Mouse (Mus musculus) liver, postnatal 0 days (tissue): ENCODE data around the gene Zbtb45. TPM values are rescaled to one million over a fixed set of nuclear protein-coding genes. Genes with fewer than 3 reads are reported as not detected.

ENCODE experiments used
- ATAC-seq: fragments of 200-750 bp; cut with Nextera tagmentation; 2 replicates; pipeline ENCODE4 v1.8.0; 2017; ENCODE audit warnings: mild to moderate bottlenecking, moderate library complexity
- DNase-seq: peaks from one replicate; pipeline ENCODE4 v3.0.0-alpha.2; 2016
- H3K27ac ChIP-seq: fragments of 300-500 bp; sonication (generic); 2 replicates; pipeline ENCODE4 v1.5.1; 2014; ENCODE audit warnings: antibody characterized with exemption, moderate library complexity, mild to moderate bottlenecking, low read depth
- H3K27me3 ChIP-seq: fragments of 300-500 bp; sonication (generic); 2 replicates; pipeline ENCODE4 v1.6.1; 2014; ENCODE audit warnings: low read length, control low read depth, mixed read lengths; ENCODE audit not compliant: insufficient read depth
- H3K36me3 ChIP-seq: fragments of 300-500 bp; sonication (generic); replicated peaks from 2 replicates; pipeline ENCODE4 v1.6.1; 2014; ENCODE audit warnings: mild to moderate bottlenecking, control low read depth, low read length, moderate library complexity, mixed read lengths; ENCODE audit not compliant: insufficient read depth
- H3K4me1 ChIP-seq: fragments of 300-500 bp; sonication (generic); 2 replicates; pipeline ENCODE4 v1.6.1; 2014; ENCODE audit warnings: antibody characterized with exemption, mild to moderate bottlenecking, control low read depth; ENCODE audit not compliant: insufficient read depth
- H3K4me2 ChIP-seq: fragments of 300-500 bp; sonication (generic); 2 replicates; pipeline ENCODE4 v1.6.1; 2014; ENCODE audit warnings: low read depth, mild to moderate bottlenecking, low read length, moderate library complexity, mixed read lengths
- H3K4me3 ChIP-seq: fragments of 300-500 bp; sonication (generic); 2 replicates; pipeline ENCODE4 v1.5.1; 2014; ENCODE audit warnings: low read depth, low read length
- H3K9ac ChIP-seq: fragments of 300-500 bp; sonication (generic); replicated peaks from 2 replicates; pipeline ENCODE4 v1.6.1; 2014; ENCODE audit warnings: mild to moderate bottlenecking, moderate library complexity
- H3K9me3 ChIP-seq: fragments of 300-500 bp; sonication (generic); 2 replicates; pipeline ENCODE4 v1.6.1; 2016; ENCODE audit warnings: mild to moderate bottlenecking, control low read depth, low read length, mixed read lengths
- CTCF ChIP-seq: sonication (generic); IDR thresholded peaks from 2 replicates; pipeline ENCODE4 v1.5.1; 2016; ENCODE audit warnings: antibody characterized with exemption, low read depth
- EP300 ChIP-seq: IDR thresholded peaks from 2 replicates; pipeline ENCODE4 v1.6.1; 2016; ENCODE audit warnings: antibody characterized with exemption, low read depth, mild to moderate bottlenecking
- WGBS: fragments of 180-500 bp; shearing (Covaris S2); extraction: QIAGEN DNeasy Blood & Tissue Kit; methylation state at CpG from one replicate; pipeline ENCODE4 v1.1.7; 2014; ENCODE audit not compliant: insufficient replicate concordance; 5-methylcytosine and 5-hydroxymethylcytosine counted together
- polyA plus RNA-seq: library from polyadenylated mRNA; unstranded; fragments of >200 nt; fragmentation: Nextera tagmentation; extraction: Ambion mirVana; gene quantifications from 2 replicates; pipeline ENCODE4 v1.2.1, GENCODE M21; 2015

Zbtb45 gene
- polyA plus RNA-seq, 1 experiment from 2014 or later: 7.2 TPM

DNA sequence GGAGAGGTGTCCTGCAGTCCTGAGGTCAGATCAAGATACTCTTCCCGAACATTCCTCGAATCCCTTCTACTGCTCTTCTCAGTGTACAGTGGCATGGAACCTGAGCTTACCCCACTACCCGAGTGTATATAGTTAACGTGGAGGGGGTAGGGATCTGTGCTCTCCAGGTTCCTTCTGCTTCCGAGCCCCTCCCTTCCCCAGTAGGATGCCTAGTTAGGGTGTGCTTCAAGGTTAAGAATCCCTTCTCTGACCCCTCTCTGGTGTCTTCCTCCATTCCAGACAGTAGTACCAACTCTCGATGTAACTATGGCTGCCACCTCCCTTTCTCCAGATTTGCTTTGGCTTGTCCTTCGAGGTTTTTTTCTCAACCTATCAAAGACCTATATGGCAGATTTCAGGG is 29.5 kb downstream of the Zbtb45 start:
- no peak overlapping the region for H3K4me2 ChIP-seq
- TF ChIP-seq EP300 (no peak), CTCF (no peak)
- H3K27me3 ChIP-seq: no peaks in the 10 kb centered on the region
- ATAC-seq: no peak
- 0 out of 2 replicates have a peak overlapping the region, but pooled peaks have one; percentile 89 for H3K27ac ChIP-seq
- no peak overlapping the region for H3K4me3 ChIP-seq
- no peak overlapping the region for H3K9ac ChIP-seq
- 84% methylated on average over 7 of the region's 7 CpGs for WGBS
- DNase-seq: no peak
- peaks cover 21% of the 10 kb centered on the region for H3K4me1 ChIP-seq
- H3K36me3 ChIP-seq: no peaks in the 10 kb centered on the region
- no peaks in the 10 kb centered on the region for H3K9me3 ChIP-seq

- TF ChIP-seq CTCF: no peak
- H3K4me2 ChIP-seq: no peak overlapping the region
- no peak for DNase-seq
- no peak overlapping the region for H3K9ac ChIP-seq
- no peaks in the 10 kb centered on the region for H3K36me3 ChIP-seq
- WGBS: 72% methylated on average over 6 of the region's 6 CpGs
- peaks cover 21% of the 10 kb centered on the region for H3K4me1 ChIP-seq
- no peaks in the 10 kb centered on the region for H3K27me3 ChIP-seq
- no peak overlapping the region for H3K4me3 ChIP-seq
- peak overlapping the region; percentile 89 for H3K27ac ChIP-seq
- no peaks in the 10 kb centered on the region for H3K9me3 ChIP-seq
- no peak for ATAC-seq
These were observed 30.1 kb downstream of the Zbtb45 start for GRCm38 (mm10) chr7:12979776-12980175.

- peak overlapping the region; percentile 89 for H3K27ac ChIP-seq
- no peak for DNase-seq
These were observed 30.7 kb downstream of the Zbtb45 start for GRCm38 (mm10) chr7:12978931-12979722.

GRCm38 (mm10) chr7:12977682-12978389 is 32.0 kb downstream of the Zbtb45 start, which contains the start of gene Zfp446:
Zfp446 (plus strand) TSS chr7:12977848.
- Histone ChIP-seq H3K4me2 (peak within 1 kb of the TSS; percentile 91), H3K4me3 (peak within 1 kb of the TSS; percentile 72), H3K9ac (peak within 1 kb of the TSS; percentile 74), H3K4me1 (peaks cover 21% of the 10 kb centered on the region), H3K36me3 (no peaks in the 10 kb centered on the region), H3K27me3 (no peaks in the 10 kb centered on the region), H3K9me3 (no peaks in the 10 kb centered on the region), H3K27ac (peak within 1 kb of the TSS; percentile 89)
- DNase-seq (peak; percentile 98), ATAC-seq (peak; percentile 99)
- WGBS: 1% methylated on average over 45 of the region's 49 CpGs
- TF ChIP-seq CTCF: no peak
- TF ChIP-seq EP300: peak; percentile 19; the same call in 1 of the 2 replicates

More at GRCm38 (mm10) chr7:12978931-12979722, 30.7 kb downstream of the Zbtb45 start:
- H3K4me1 ChIP-seq: peaks cover 21% of the 10 kb centered on the region
- H3K9ac ChIP-seq: peak overlapping the region; percentile 74
- WGBS: 74% methylated on average over 18 of the region's 18 CpGs
- TF ChIP-seq EP300 (no peak), CTCF (no peak)
- no peaks in the 10 kb centered on the region for H3K36me3 ChIP-seq
- H3K27me3 ChIP-seq: no peaks in the 10 kb centered on the region
- H3K4me3 ChIP-seq: peak overlapping the region; percentile 72
- H3K9me3 ChIP-seq: no peaks in the 10 kb centered on the region
- H3K4me2 ChIP-seq: peak overlapping the region; percentile 91
- no peak for ATAC-seq

GRCm38 (mm10) chr7:12970906-12971305 is 38.9 kb downstream of the Zbtb45 start:
- peaks cover 28% of the 10 kb centered on the region for H3K36me3 ChIP-seq
- no peak for TF ChIP-seq EP300
- TF ChIP-seq CTCF: no peak
- H3K4me2 ChIP-seq: no peak overlapping the region
- ATAC-seq: no peak
- peaks cover 10% of the 10 kb centered on the region for H3K4me1 ChIP-seq
- H3K4me3 ChIP-seq: no peak overlapping the region
- H3K9ac ChIP-seq: no peak overlapping the region
- H3K27me3 ChIP-seq: no peaks in the 10 kb centered on the region
- 94% methylated on average over 25 of the region's 25 CpGs for WGBS
- H3K27ac ChIP-seq: no peak overlapping the region
- no peak for DNase-seq
- no peaks in the 10 kb centered on the region for H3K9me3 ChIP-seq

GRCm38 (mm10) chr7:12966104-12966845 is 43.6 kb downstream of the Zbtb45 start:
- peak overlapping the region; percentile 91 for H3K9ac ChIP-seq
- TF ChIP-seq EP300 (no peak), CTCF (no peak)
- peaks cover 25% of the 10 kb centered on the region for H3K36me3 ChIP-seq
- WGBS: under 1% methylated on average over 29 of the region's 29 CpGs
- peak; percentile 81 for DNase-seq
- no peaks in the 10 kb centered on the region for H3K9me3 ChIP-seq
- peak; percentile 79 for ATAC-seq
- H3K4me3 ChIP-seq: peak overlapping the region; percentile 94
- H3K4me2 ChIP-seq: peak overlapping the region; percentile 100
- peak overlapping the region; percentile 84 for H3K27ac ChIP-seq
- peaks cover 23% of the 10 kb centered on the region for H3K4me1 ChIP-seq
- H3K27me3 ChIP-seq: no peaks in the 10 kb centered on the region
